Mouse (Mus musculus) stomach, embryonic 14.5 days (tissue): ENCODE measurements around the gene Gm10945. TPM values are rescaled to one million over a fixed set of nuclear protein-coding genes. Genes with fewer than 3 reads are reported as not detected.

ENCODE experiments used
- ATAC-seq: fragments of 200-750 bp; cut with Nextera tagmentation; 2 replicates; pipeline ENCODE4 v1.8.0; 2017; ENCODE audit warnings: low read depth, moderate TSS enrichment; ENCODE audit not compliant: insufficient number of reproducible peaks, insufficient read depth, low FRiP score
- H3K27ac ChIP-seq: fragments of 300-500 bp; sonication (generic); 2 replicates; pipeline ENCODE4 v1.5.1; 2014; ENCODE audit warnings: mild to moderate bottlenecking, low read length, moderate library complexity, mixed read lengths
- H3K27me3 ChIP-seq: fragments of 300-500 bp; sonication (generic); 2 replicates; pipeline ENCODE4 v1.6.1; 2014; ENCODE audit warnings: low read length, control low read depth, mixed read lengths; ENCODE audit not compliant: control insufficient read depth, insufficient read depth
- H3K36me3 ChIP-seq: fragments of 300-500 bp; sonication (generic); 2 replicates; pipeline ENCODE4 v1.6.1; 2014; ENCODE audit warnings: mild to moderate bottlenecking, control low read depth, low read length, moderate library complexity, mixed read lengths; ENCODE audit not compliant: control insufficient read depth, insufficient read depth
- H3K4me1 ChIP-seq: fragments of 300-500 bp; sonication (generic); 2 replicates; pipeline ENCODE4 v1.6.1; 2014; ENCODE audit warnings: low read length, control low read depth, mixed read lengths; ENCODE audit not compliant: control insufficient read depth, insufficient read depth
- H3K4me2 ChIP-seq: fragments of 300-500 bp; sonication (generic); replicated peaks from 2 replicates; pipeline ENCODE4 v1.6.1; 2014; ENCODE audit warnings: low read depth, low read length, control low read depth
- H3K4me3 ChIP-seq: fragments of 300-500 bp; sonication (generic); 2 replicates; pipeline ENCODE4 v1.5.1; 2014; ENCODE audit warnings: low read depth, low read length, control low read depth
- H3K9ac ChIP-seq: fragments of 300-500 bp; sonication (generic); replicated peaks from 2 replicates; pipeline ENCODE4 v1.6.1; 2014; ENCODE audit warnings: low read depth, mild to moderate bottlenecking, control low read depth, low read length, moderate library complexity, mixed read lengths
- H3K9me3 ChIP-seq: fragments of 300-500 bp; sonication (generic); 2 replicates; pipeline ENCODE4 v1.6.1; 2016; ENCODE audit warnings: low read depth, low read length, control low read depth; ENCODE audit not compliant: control insufficient read depth
- WGBS: fragments of 180-500 bp; shearing (Covaris S2); extraction: QIAGEN DNeasy Blood & Tissue Kit; methylation state at CpG from one replicate; pipeline ENCODE4 v1.1.7; 2014; 5-methylcytosine and 5-hydroxymethylcytosine counted together
- polyA plus RNA-seq: library from polyadenylated mRNA; unstranded; fragments of >200 nt; fragmentation: Nextera tagmentation; extraction: Ambion mirVana; gene quantifications from 2 replicates; pipeline ENCODE4 v1.2.1, GENCODE M21; 2014

Gene Gm10945
- not detected in 2 replicates for polyA plus RNA-seq

DNA sequence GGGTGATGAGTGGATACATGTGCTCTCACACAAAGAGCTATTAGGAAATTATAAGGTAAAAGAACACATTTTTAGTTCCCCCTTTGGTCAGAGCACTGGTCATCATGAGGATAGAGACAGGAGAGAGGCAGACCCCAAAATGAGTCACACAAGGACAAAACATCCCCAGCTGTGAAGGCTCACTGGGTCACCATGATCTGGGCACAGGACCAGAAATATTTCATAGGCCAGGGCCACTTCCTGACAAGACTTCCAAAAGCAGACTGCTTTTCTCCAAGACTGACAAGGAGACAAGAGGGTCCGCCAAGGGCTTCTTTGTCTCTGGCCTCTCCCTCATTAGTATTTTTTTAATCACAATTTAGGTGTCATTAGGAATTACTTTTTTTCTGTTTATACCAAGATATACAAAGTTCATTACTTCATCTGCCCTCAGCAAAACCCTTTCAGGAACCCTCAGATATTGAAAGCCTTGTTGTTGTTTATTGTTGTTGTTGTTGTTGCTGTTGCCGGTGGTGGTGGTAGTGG lies at the start of gene Gm10945:
Gene Gm10945, minus strand, starts transcription at position 475 of the 525 bp plus-strand sequence.
- no peak within 1 kb of the TSS for H3K4me3 ChIP-seq
- no peaks in the 10 kb centered on the region for H3K4me1 ChIP-seq
- no peak within 1 kb of the TSS for H3K4me2 ChIP-seq
- no peak within 1 kb of the TSS for H3K27ac ChIP-seq
- no peaks in the 10 kb centered on the region for H3K27me3 ChIP-seq
- ATAC-seq = peak; percentile 58; the same call in 1 of the 2 replicates
- WGBS = 87% methylated on average over 2 of the region's 2 CpGs
- no peak within 1 kb of the TSS for H3K9ac ChIP-seq
- H3K9me3 ChIP-seq = no peaks in the 10 kb centered on the region
- no peaks in the 10 kb centered on the region for H3K36me3 ChIP-seq

DNA sequence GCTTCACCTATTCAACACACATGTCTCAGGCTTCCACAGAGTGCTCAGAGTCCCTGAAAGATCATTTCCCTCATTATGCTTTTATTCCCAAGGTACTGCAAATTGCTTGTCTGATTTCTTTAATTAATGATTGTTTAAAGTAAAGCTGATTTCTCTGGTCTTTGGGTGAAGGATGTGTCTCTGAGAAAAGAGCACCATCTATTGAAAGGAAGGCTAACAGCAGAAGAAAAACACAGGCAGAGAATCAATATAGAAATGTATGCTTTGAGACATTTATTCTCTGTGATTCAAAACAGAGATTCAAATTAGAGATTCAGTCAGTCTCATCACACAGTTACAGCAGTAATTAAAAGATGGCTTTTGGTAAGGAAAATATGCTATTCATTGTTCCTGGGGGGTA lies 28.7 kb upstream of the Gm10945 start:
- Histone ChIP-seq H3K27me3 (no peaks in the 10 kb centered on the region), H3K4me3 (no peak overlapping the region), H3K4me1 (no peaks in the 10 kb centered on the region), H3K27ac (no peak overlapping the region), H3K9ac (no peak overlapping the region), H3K9me3 (no peaks in the 10 kb centered on the region), H3K36me3 (no peaks in the 10 kb centered on the region), H3K4me2 (no peak overlapping the region)
- ATAC-seq = no peak

DNA sequence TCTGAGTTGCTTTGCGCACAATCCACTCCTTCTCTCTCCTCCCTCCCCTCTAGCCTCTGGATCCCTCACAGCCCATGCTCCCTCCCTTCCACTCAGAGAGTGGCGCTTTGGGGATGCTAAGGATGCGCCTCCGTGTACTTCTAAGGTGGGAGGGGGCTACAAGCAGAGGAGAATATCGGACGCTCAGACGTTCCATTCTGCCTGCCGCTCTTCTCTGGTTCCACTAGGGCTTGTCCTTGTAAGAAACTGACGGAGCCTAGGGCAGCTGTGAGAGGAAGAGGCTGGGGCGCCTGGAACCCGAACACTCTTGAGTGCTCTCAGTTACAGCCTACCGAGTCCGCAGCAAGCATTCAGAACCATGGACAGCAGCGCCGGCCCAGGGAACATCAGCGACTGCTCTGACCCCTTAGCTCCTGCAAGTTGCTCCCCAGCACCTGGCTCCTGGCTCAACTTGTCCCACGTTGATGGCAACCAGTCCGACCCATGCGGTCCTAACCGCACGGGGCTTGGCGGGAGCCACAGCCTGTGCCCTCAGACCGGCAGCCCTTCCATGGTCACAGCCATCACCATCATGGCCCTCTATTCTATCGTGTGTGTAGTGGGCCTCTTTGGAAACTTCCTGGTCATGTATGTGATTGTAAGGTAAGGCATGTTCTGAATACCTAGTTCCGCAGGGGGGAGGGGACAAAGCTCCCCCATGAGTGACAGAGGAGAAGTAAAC lies 27.1 kb upstream of the Gm10945 start:
- no peaks in the 10 kb centered on the region for H3K27me3 ChIP-seq
- WGBS = 4% methylated on average over 25 of the region's 25 CpGs
- H3K9me3 ChIP-seq = no peaks in the 10 kb centered on the region
- peak; percentile 75; the same call in 1 of the 2 replicates for ATAC-seq
- H3K4me1 ChIP-seq = no peaks in the 10 kb centered on the region
- H3K27ac ChIP-seq = no peak overlapping the region
- no peak overlapping the region for H3K4me2 ChIP-seq
- H3K36me3 ChIP-seq = no peaks in the 10 kb centered on the region
- H3K9ac ChIP-seq = no peak overlapping the region
- H3K4me3 ChIP-seq = no peak overlapping the region

DNA sequence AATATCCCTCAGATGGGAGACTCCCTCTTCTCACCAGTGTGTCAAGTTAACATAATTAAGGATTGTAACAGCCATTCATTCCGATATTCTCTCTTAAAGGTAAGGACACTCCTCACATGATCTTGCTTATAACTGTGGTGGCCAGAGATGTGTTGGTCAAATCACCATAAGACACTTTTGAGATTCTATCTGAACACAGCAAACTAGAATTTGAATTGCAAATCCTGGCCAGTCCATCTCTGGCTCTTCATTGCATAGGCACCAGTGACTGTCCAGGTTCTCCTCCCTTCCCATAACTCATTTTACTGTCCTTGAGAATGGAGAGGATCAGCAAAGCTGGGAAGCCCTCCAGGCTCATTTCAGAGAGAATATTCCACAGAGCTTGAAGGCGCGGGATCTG lies 3.4 kb downstream of the Gm10945 start, which contains the start of gene Oprm1:
Gene Oprm1, plus strand, starts transcription at position 301 of the 400 bp plus-strand sequence.
- WGBS = 90% methylated on average over 3 of the region's 3 CpGs
- H3K27me3 ChIP-seq = no peaks in the 10 kb centered on the region
- no peak within 1 kb of the TSS for H3K4me2 ChIP-seq
- no peak for ATAC-seq
- H3K9me3 ChIP-seq = no peaks in the 10 kb centered on the region
- H3K27ac ChIP-seq = no peak within 1 kb of the TSS
- no peaks in the 10 kb centered on the region for H3K4me1 ChIP-seq
- no peak within 1 kb of the TSS for H3K4me3 ChIP-seq
- no peak within 1 kb of the TSS for H3K9ac ChIP-seq
- no peaks in the 10 kb centered on the region for H3K36me3 ChIP-seq

DNA sequence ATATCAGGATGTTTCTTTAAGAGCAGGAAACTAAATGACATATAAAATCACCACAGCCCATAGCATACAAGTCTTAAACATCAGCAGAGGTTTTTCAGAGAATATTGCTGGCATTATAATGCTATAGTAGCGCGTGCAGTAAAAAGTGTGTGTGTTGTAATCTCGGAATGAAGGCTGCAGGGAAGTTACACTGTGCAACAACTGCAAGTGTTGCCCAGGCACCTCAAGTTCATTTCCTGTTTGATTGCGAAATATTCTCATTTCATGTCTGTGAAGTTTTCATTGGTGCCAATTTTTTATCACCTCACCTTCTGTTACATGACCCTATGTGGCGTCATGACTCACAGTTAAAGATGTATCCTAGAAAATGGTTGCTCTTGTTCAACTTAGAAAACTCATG lies 8.2 kb downstream of the Gm10945 start:
- WGBS = 86% methylated on average over 5 of the region's 5 CpGs
- Histone ChIP-seq H3K36me3 (no peaks in the 10 kb centered on the region), H3K4me1 (no peaks in the 10 kb centered on the region), H3K4me2 (no peak overlapping the region), H3K27ac (no peak overlapping the region), H3K9me3 (no peaks in the 10 kb centered on the region), H3K4me3 (no peak overlapping the region), H3K9ac (no peak overlapping the region), H3K27me3 (no peaks in the 10 kb centered on the region)
- no peak for ATAC-seq

DNA sequence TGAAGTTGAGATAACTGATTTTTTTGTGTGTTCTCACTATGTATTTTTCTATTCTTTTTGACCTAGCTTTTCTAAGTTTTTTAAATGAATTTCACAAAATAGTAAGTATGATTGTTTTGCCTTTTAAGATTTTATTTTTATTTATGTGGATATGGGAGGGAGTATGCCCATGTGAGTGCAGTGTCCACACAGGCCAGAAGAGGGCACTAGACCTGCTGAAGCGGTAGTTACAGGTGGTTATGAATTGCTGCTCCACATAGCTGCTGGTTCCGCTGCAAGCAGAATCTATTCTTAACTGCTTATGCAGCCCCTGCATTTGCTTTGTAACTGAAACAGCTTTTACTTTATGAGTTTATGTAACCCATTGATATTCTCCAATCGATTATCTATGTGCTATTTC lies 33.1 kb downstream of the Gm10945 start:
- 92% methylated on average over 3 of the region's 3 CpGs for WGBS
- Histone ChIP-seq H3K9ac (no peak overlapping the region), H3K4me1 (no peaks in the 10 kb centered on the region), H3K9me3 (no peaks in the 10 kb centered on the region), H3K27me3 (no peaks in the 10 kb centered on the region), H3K36me3 (no peaks in the 10 kb centered on the region), H3K4me3 (no peak overlapping the region), H3K4me2 (no peak overlapping the region), H3K27ac (no peak overlapping the region)
- ATAC-seq = no peak

DNA sequence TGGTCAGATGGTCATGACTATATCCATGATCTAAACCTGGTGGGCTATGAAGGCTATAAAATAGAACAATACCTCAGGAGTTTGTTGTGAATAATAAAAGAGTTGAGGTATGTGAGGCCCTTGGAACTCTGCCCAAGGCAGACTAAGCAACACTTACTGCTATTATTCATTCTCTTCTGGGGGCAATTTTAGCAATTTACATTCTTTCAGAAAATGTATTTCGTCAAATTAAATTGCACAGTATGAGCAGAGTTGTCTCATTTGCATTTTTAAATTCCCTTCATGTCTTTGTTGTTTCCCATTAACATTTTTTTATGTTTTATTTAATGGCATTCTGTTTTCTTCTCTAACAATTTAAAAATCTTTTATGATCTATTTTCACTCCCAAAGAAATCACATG lies 37.8 kb downstream of the Gm10945 start:
- no peak for ATAC-seq

DNA sequence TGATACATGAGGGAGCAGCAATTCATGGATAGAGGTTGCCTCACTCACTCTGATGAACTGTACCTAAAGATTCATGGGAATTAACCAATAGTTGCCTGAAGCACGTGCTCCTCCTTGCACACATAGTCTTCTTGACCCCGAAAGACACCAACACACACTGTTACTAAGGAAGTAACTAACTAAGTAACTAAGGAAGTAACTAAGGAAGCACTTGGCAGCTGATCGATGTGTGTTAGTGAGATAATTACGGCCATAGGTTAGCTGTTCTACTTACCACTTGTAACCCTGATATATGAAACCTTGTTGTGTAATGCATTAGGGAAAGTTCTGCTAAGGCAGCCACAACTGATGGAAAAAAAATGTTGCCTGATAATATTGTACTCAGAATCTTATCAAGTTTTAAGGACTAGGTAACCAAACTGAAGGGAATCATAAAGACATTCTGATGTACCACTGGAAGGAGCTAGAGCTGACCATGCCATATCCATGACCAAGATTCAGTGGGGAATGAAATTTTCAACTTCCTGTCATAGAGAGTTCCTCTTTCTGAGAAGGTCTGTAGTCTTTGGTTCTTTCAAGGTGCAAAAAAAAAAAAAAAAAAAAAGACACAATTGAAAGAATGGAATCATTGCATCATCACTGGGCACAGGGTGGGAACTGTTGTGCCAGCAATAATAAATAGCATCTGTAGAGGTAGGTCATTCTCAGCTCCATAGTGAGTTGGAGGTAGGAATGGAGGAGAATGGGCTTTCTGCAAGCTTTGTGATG lies 44.2 kb downstream of the Gm10945 start:
- H3K36me3 ChIP-seq = no peaks in the 10 kb centered on the region
- no peak overlapping the region for H3K4me2 ChIP-seq
- no peaks in the 10 kb centered on the region for H3K27me3 ChIP-seq
- H3K9me3 ChIP-seq = no peaks in the 10 kb centered on the region
- no peak for ATAC-seq
- H3K9ac ChIP-seq = no peak overlapping the region
- no peak overlapping the region for H3K4me3 ChIP-seq
- no peak overlapping the region for H3K27ac ChIP-seq
- no peaks in the 10 kb centered on the region for H3K4me1 ChIP-seq
- WGBS = 78% methylated on average over 4 of the region's 4 CpGs

More for the DNA sequence above, 37.8 kb downstream of the Gm10945 start:
- Histone ChIP-seq H3K27me3 (no peaks in the 10 kb centered on the region), H3K36me3 (no peaks in the 10 kb centered on the region), H3K4me2 (no peak overlapping the region), H3K9ac (no peak overlapping the region), H3K27ac (no peak overlapping the region), H3K9me3 (no peaks in the 10 kb centered on the region), H3K4me1 (no peaks in the 10 kb centered on the region), H3K4me3 (no peak overlapping the region)
- WGBS = 69% methylated on average over 1 of the region's 1 CpGs
